ENCODE assay signal across 9 mouse cellular contexts in genomic region chr7:45082401-45083299, GRCm38 (mm10). TPM values are rescaled to one million over a fixed set of nuclear protein-coding genes. Genes with fewer than 3 reads are reported as not detected.
DNase-seq lines count a peak whose midpoint lies in the region; ATAC-seq lines count a peak whose summit lies in the region.
"Had no signal": no experiment of that assay in that cellular context is flagged by ENCODE, and none has a peak within 500 bp of the region (broad histone marks: within the 10 kb centered on the region; RNA-seq: fewer than 3 reads in every experiment).

No protein-coding gene starts in this region.

- WGBS in heart, embryonic 16.5 days = 66% methylated on average over 25 of the region's 25 CpGs
- 74% methylated on average over 25 of the region's 25 CpGs for WGBS in limb, embryonic 11.5 days
- 80% methylated on average over 25 of the region's 25 CpGs for whole genome bisulfite sequencing in midbrain, embryonic 14.5 days

- H3K4me3 ChIP-seq in heart, embryonic 16.5 days (ENCODE audit: low read length) = no peak overlapping the region
- no peak overlapping the region for H3K4me3 ChIP-seq in limb, embryonic 11.5 days (ENCODE audit: low read depth, low read length)
- H3K4me3 ChIP-seq in midbrain, embryonic 14.5 days (replicated peaks; ENCODE audit: low read depth, low read length) = no peak overlapping the region
- H3K4me3 ChIP-seq: midbrain, embryonic 12.5 days had no signal

- H3K9me3 ChIP-seq in heart, embryonic 16.5 days (replicated peaks; ENCODE audit: control insufficient read depth, low read length) = no peaks in the 10 kb centered on the region
- no peaks in the 10 kb centered on the region for H3K9me3 ChIP-seq in limb, embryonic 11.5 days (ENCODE audit: control insufficient read depth, low read length)
- H3K9me3 ChIP-seq in midbrain, embryonic 14.5 days (ENCODE audit: control insufficient read depth, low read length) = no peaks in the 10 kb centered on the region
- H3K9me3 ChIP-seq: midbrain, embryonic 12.5 days had no signal

- no peak overlapping the region for H3K9ac ChIP-seq in heart, embryonic 16.5 days (ENCODE audit: low read length)
- peak overlapping the region; percentile 22 for H3K9ac ChIP-seq in limb, embryonic 11.5 days (ENCODE audit: low read length)
- 0 out of 2 replicates have a peak overlapping the region, but pooled peaks have one; percentile 12 for H3K9ac ChIP-seq in midbrain, embryonic 14.5 days (replicated peaks; ENCODE audit: low read length)
- H3K9ac ChIP-seq: midbrain, embryonic 12.5 days had no signal

- H3K27ac ChIP-seq in heart, embryonic 16.5 days (ENCODE audit: low read length) = peak overlapping the region; percentile 12
- H3K27ac ChIP-seq in limb, embryonic 11.5 days (replicated peaks; ENCODE audit: low read depth, low read length) = peak overlapping the region; percentile 42; the same call in 1 of the 2 replicates
- H3K27ac ChIP-seq in midbrain, embryonic 14.5 days (replicated peaks; ENCODE audit: low read depth, low read length) = peak overlapping the region; percentile 49; the same call in 1 of the 2 replicates
- H3K27ac ChIP-seq: midbrain, embryonic 12.5 days had no signal

- peaks cover 15% of the 10 kb centered on the region for H3K36me3 ChIP-seq in heart, embryonic 16.5 days (ENCODE audit: control insufficient read depth, insufficient read depth)
- H3K36me3 ChIP-seq in limb, embryonic 11.5 days (ENCODE audit: control insufficient read depth, insufficient read depth, low read length) = peaks cover 16% of the 10 kb centered on the region
- peaks cover 10% of the 10 kb centered on the region for H3K36me3 ChIP-seq in midbrain, embryonic 14.5 days (ENCODE audit: control insufficient read depth, insufficient read depth, low read length)

- no peak for ATAC-seq in heart, embryonic 16.5 days (replicated peaks; ENCODE audit: extremely low read depth, insufficient read depth, low FRiP score)
- ATAC-seq in limb, embryonic 11.5 days (ENCODE audit: insufficient number of reproducible peaks, low FRiP score, low TSS enrichment, low read depth) = no peak
- no peak for ATAC-seq in midbrain, embryonic 14.5 days (ENCODE audit: low FRiP score, low TSS enrichment)

- H3K4me1 ChIP-seq in heart, embryonic 16.5 days (ENCODE audit: control insufficient read depth, insufficient read depth, low read length) = 0 out of 2 replicates have a peak, but pooled peaks cover 2% of the 10 kb centered on the region
- 0 out of 2 replicates have a peak, but pooled peaks cover 6% of the 10 kb centered on the region for H3K4me1 ChIP-seq in limb, embryonic 11.5 days (ENCODE audit: control insufficient read depth, insufficient read depth, low read length)
- H3K4me1 ChIP-seq in midbrain, embryonic 14.5 days (ENCODE audit: control insufficient read depth, insufficient read depth, low read length) = no peaks in the 10 kb centered on the region
- H3K4me1 ChIP-seq: midbrain, embryonic 12.5 days had no signal

- no peaks in the 10 kb centered on the region for H3K27me3 ChIP-seq in heart, embryonic 16.5 days (ENCODE audit: control insufficient read depth, insufficient read depth, low read length)
- no peaks in the 10 kb centered on the region for H3K27me3 ChIP-seq in limb, embryonic 11.5 days (ENCODE audit: control insufficient read depth, insufficient read depth, low read length)
- H3K27me3 ChIP-seq in midbrain, embryonic 14.5 days (ENCODE audit: control insufficient read depth, insufficient read depth, low read length) = no peaks in the 10 kb centered on the region
- H3K27me3 ChIP-seq: midbrain, embryonic 12.5 days had no signal

- peak; percentile 45 for DNase-seq in embryo, embryonic 10 days (ENCODE audit: low spot score)
- no peak for DNase-seq in embryo, embryonic 9.5 days (ENCODE audit: extremely low spot score)
- peak; percentile 24 for DNase-seq in brain, adult 2 months (ENCODE audit: low read depth, low spot score)
- DNase-seq in limb, embryonic 11.5 days (ENCODE audit: low spot score) = no peak
- DNase-seq in midbrain, embryonic 14.5 days = peak; percentile 24
- peak; percentile 55 for DNase-seq in thymus, postnatal 4 days
- no peak for DNase-seq in urinary bladder, postnatal 4 days (ENCODE audit: low spot score in 2 of 2)

- no peak overlapping the region for H3K4me2 ChIP-seq in heart, embryonic 16.5 days (ENCODE audit: low read depth, low read length)
- H3K4me2 ChIP-seq in limb, embryonic 11.5 days (ENCODE audit: low read depth, severe bottlenecking) = no peak overlapping the region
- H3K4me2 ChIP-seq in midbrain, embryonic 14.5 days (ENCODE audit: low read length) = no peak overlapping the region
- H3K4me2 ChIP-seq: midbrain, embryonic 12.5 days had no signal

RNA-seq across cellular contexts. Expression of gene Rcn3, which starts 9.4 kb away (rescaled TPM):
- polyA plus RNA-seq in heart, embryonic 16.5 days (2015; fragmentation: Nextera tagmentation; extraction: Ambion mirVana) = 207 and 214 TPM in 2 replicates
- polyA plus RNA-seq in limb, embryonic 11.5 days (2014; fragmentation: Nextera tagmentation; extraction: Ambion mirVana) = 220 and 245 TPM in 2 replicates
- polyA plus RNA-seq in midbrain, embryonic 14.5 days (2014; fragmentation: Nextera tagmentation; extraction: Ambion mirVana) = 31.2 and 59.3 TPM in 2 replicates

RNA-seq across cellular contexts. Expression of gene Prrg2, which starts 20.2 kb away (rescaled TPM):
- polyA plus RNA-seq in heart, embryonic 16.5 days (2015; fragmentation: Nextera tagmentation; extraction: Ambion mirVana) = 12.9 and 16.6 TPM in 2 replicates
- 22.1 and 24.6 TPM in 2 replicates for polyA plus RNA-seq in limb, embryonic 11.5 days (2014; fragmentation: Nextera tagmentation; extraction: Ambion mirVana)
- 10.1 and 12.2 TPM in 2 replicates for polyA plus RNA-seq in midbrain, embryonic 14.5 days (2014; fragmentation: Nextera tagmentation; extraction: Ambion mirVana)

RNA-seq across cellular contexts. Expression of gene Nosip, which starts 20.4 kb away (rescaled TPM):
- polyA plus RNA-seq in heart, embryonic 16.5 days (2015; fragmentation: Nextera tagmentation; extraction: Ambion mirVana) = 53.8 and 55.9 TPM in 2 replicates
- 70.2 and 73.9 TPM in 2 replicates for polyA plus RNA-seq in limb, embryonic 11.5 days (2014; fragmentation: Nextera tagmentation; extraction: Ambion mirVana)
- 55.3 and 65.9 TPM in 2 replicates for polyA plus RNA-seq in midbrain, embryonic 14.5 days (2014; fragmentation: Nextera tagmentation; extraction: Ambion mirVana)

RNA-seq across cellular contexts. Expression of gene Fcgrt, which starts 21.0 kb away (rescaled TPM):
- polyA plus RNA-seq in heart, embryonic 16.5 days (2015; fragmentation: Nextera tagmentation; extraction: Ambion mirVana) = 56.8 and 58.2 TPM in 2 replicates
- polyA plus RNA-seq in limb, embryonic 11.5 days (2014; fragmentation: Nextera tagmentation; extraction: Ambion mirVana) = 8.0 and 9.8 TPM in 2 replicates
- 4.8 and 21.8 TPM in 2 replicates for polyA plus RNA-seq in midbrain, embryonic 14.5 days (2014; fragmentation: Nextera tagmentation; extraction: Ambion mirVana)

RNA-seq across cellular contexts. Expression of gene Prr12, which starts 30.0 kb away (rescaled TPM):
- polyA plus RNA-seq in heart, embryonic 16.5 days (2015; fragmentation: Nextera tagmentation; extraction: Ambion mirVana) = 5.6 and 7.3 TPM in 2 replicates
- 18.5 and 20.0 TPM in 2 replicates for polyA plus RNA-seq in limb, embryonic 11.5 days (2014; fragmentation: Nextera tagmentation; extraction: Ambion mirVana)
- 19.5 and 21.4 TPM in 2 replicates for polyA plus RNA-seq in midbrain, embryonic 14.5 days (2014; fragmentation: Nextera tagmentation; extraction: Ambion mirVana)

Comparison
In these comparisons a context has a peak if more than half of its experiments do, and no peak if none do; other contexts are left out.
1. DNase-seq: peak in embryo, embryonic 10 days (single experiment), brain, adult 2 months (single experiment), midbrain, embryonic 14.5 days (single experiment) and thymus, postnatal 4 days (single experiment); none in embryo, embryonic 9.5 days (single experiment), limb, embryonic 11.5 days (single experiment) and urinary bladder, postnatal 4 days (0 of 2).
2. Peak in every context shown above with its lines, with median percentiles within 50 percentile points of each other: H3K27ac ChIP-seq.